Mouse (Mus musculus) cortical plate, adult 2 months (tissue): Measurements from ENCODE around the gene 0610030E20Rik.

ENCODE experiments used
- CTCF ChIP-seq: fragments of 200-500 bp; IDR thresholded peaks from 2 replicates; pipeline ENCODE4 v1.5.1; 2011; ENCODE audit warnings: mild to moderate bottlenecking, control low read depth, low read length; ENCODE audit not compliant: insufficient read depth; ENCODE audit errors: extremely low read depth
- POLR2A ChIP-seq: fragments of 200-500 bp; IDR thresholded peaks from 2 replicates; pipeline ENCODE4 v1.6.1; 2011; ENCODE audit warnings: mild to moderate bottlenecking, low read length, control low read depth; ENCODE audit not compliant: insufficient read depth; ENCODE audit errors: extremely low read depth

DNA sequence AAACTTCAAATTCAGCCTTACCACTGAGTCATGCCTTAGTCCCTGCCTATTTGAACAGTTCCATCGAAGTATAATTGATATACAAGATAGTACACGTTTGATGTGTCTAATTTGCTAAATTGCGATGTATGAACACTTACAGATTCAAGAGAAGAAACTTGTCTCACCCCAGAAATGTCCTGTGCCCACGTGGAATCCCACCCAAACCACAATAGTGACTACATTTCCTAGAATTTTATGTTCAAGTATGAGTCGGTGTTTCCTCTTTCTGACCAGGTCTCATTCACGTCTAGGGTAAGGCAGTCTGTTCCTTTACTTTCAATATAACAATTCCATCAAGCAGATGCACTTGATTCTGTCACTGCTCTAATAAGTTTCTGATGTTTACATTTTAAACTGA, 1.5 kb upstream of the 0610030E20Rik start:
- TF ChIP-seq CTCF (no peak), POLR2A (no peak)
